Mouse (Mus musculus) kidney, postnatal 0 days (tissue): ENCODE results near the gene Trim10. TPM values are rescaled to one million over a fixed set of nuclear protein-coding genes. Genes with fewer than 3 reads are reported as not detected.

ENCODE experiments used
- ATAC-seq: fragments of 200-750 bp; cut with Nextera tagmentation; replicated peaks from 2 replicates; pipeline ENCODE4 v1.8.0; 2017; ENCODE audit warnings: low read depth, moderate number of reproducible peaks, moderate TSS enrichment, moderate library complexity; ENCODE audit not compliant: low FRiP score
- DNase-seq: peaks from one replicate; pipeline ENCODE4 v3.0.0-alpha.2; 2016; ENCODE audit warnings: low spot score
- H3K27ac ChIP-seq: fragments of 300-500 bp; sonication (generic); 2 replicates; pipeline ENCODE4 v1.5.1; 2014; ENCODE audit warnings: mild to moderate bottlenecking
- H3K27me3 ChIP-seq: fragments of 300-500 bp; sonication (generic); 2 replicates; pipeline ENCODE4 v1.6.1; 2014; ENCODE audit warnings: low read length, mixed read lengths; ENCODE audit not compliant: insufficient read depth
- H3K36me3 ChIP-seq: fragments of 300-500 bp; sonication (generic); 2 replicates; pipeline ENCODE4 v1.6.1; 2014; ENCODE audit warnings: low read length, mixed read lengths; ENCODE audit not compliant: insufficient read depth
- H3K4me1 ChIP-seq: fragments of 300-500 bp; sonication (generic); replicated peaks from 2 replicates; pipeline ENCODE4 v1.6.1; 2014; ENCODE audit warnings: antibody characterized with exemption, low read length, mixed read lengths; ENCODE audit not compliant: insufficient read depth
- H3K4me2 ChIP-seq: fragments of 300-500 bp; sonication (generic); 2 replicates; pipeline ENCODE4 v1.6.1; 2014; ENCODE audit warnings: mild to moderate bottlenecking, low read length, moderate library complexity, mixed read lengths
- H3K4me3 ChIP-seq: fragments of 300-500 bp; sonication (generic); replicated peaks from 2 replicates; pipeline ENCODE4 v1.5.1; 2014; ENCODE audit warnings: low read depth, low read length
- H3K9ac ChIP-seq: fragments of 300-500 bp; sonication (generic); 2 replicates; pipeline ENCODE4 v1.6.1; 2014; ENCODE audit warnings: low read depth, low read length
- H3K9me3 ChIP-seq: fragments of 300-500 bp; sonication (generic); replicated peaks from 2 replicates; pipeline ENCODE4 v1.6.1; 2016; ENCODE audit warnings: low read length, inconsistent platforms, mixed read lengths
- CTCF ChIP-seq: IDR thresholded peaks from 2 replicates; pipeline ENCODE4 v1.5.1; 2016; ENCODE audit warnings: antibody characterized with exemption, low read depth, mild to moderate bottlenecking, moderate library complexity
- WGBS: fragments of 180-500 bp; shearing (Covaris S2); extraction: QIAGEN DNeasy Blood & Tissue Kit; methylation state at CpG from one replicate; pipeline ENCODE4 v1.1.7; 2014; 5-methylcytosine and 5-hydroxymethylcytosine counted together
- polyA plus RNA-seq: library from polyadenylated mRNA; unstranded; fragments of >200 nt; fragmentation: Nextera tagmentation; extraction: Ambion mirVana; gene quantifications from 2 replicates; pipeline ENCODE4 v1.2.1, GENCODE M21; 2015

The Trim10 gene
- polyA plus RNA-seq, 1 experiment from 2014 or later = 0.43 TPM

GRCm38 (mm10) chr17:36920239-36920638 is 50.9 kb downstream of the Trim10 start:
- Histone ChIP-seq H3K9ac (no peak overlapping the region), H3K4me1 (no peaks in the 10 kb centered on the region), H3K9me3 (no peaks in the 10 kb centered on the region), H3K27ac (no peak overlapping the region), H3K4me3 (no peak overlapping the region), H3K36me3 (no peaks in the 10 kb centered on the region), H3K27me3 (no peaks in the 10 kb centered on the region), H3K4me2 (no peak overlapping the region)
- WGBS = 26% methylated on average over 15 of the region's 15 CpGs
- no peak for TF ChIP-seq CTCF
- DNase-seq (no peak), ATAC-seq (0 out of 2 replicates have a peak, but pooled peaks have one; percentile 29)

- no peak for TF ChIP-seq CTCF
These were observed 53.3 kb downstream of the Trim10 start for GRCm38 (mm10) chr17:36922715-36923114.

GRCm38 (mm10) chr17:36923491-36923890 is 54.1 kb downstream of the Trim10 start:
- TF ChIP-seq CTCF = no peak
- H3K9ac ChIP-seq = no peak overlapping the region
- H3K9me3 ChIP-seq = no peaks in the 10 kb centered on the region
- no peaks in the 10 kb centered on the region for H3K36me3 ChIP-seq
- no peak overlapping the region for H3K27ac ChIP-seq
- no peak overlapping the region for H3K4me2 ChIP-seq
- DNase-seq (no peak), ATAC-seq (no peak)
- H3K4me1 ChIP-seq = no peaks in the 10 kb centered on the region
- 54% methylated on average over 4 of the region's 4 CpGs for WGBS
- no peaks in the 10 kb centered on the region for H3K27me3 ChIP-seq
- H3K4me3 ChIP-seq = no peak overlapping the region

More at GRCm38 (mm10) chr17:36922715-36923114, 53.3 kb downstream of the Trim10 start:
- Histone ChIP-seq H3K4me3 (no peak overlapping the region), H3K4me2 (no peak overlapping the region), H3K9me3 (no peaks in the 10 kb centered on the region), H3K27ac (no peak overlapping the region), H3K4me1 (no peaks in the 10 kb centered on the region), H3K36me3 (no peaks in the 10 kb centered on the region), H3K9ac (no peak overlapping the region), H3K27me3 (no peaks in the 10 kb centered on the region)
- DNase-seq (no peak), ATAC-seq (no peak)
- 83% methylated on average over 4 of the region's 4 CpGs for WGBS

Other genes starting within 250 kb of the Trim10 start
- not detected in 2 replicates for gene H2-M9, start 226.9 kb upstream of the Trim10 start, polyA plus RNA-seq
- gene H2-M1, start 197.4 kb upstream of the Trim10 start, polyA plus RNA-seq = not detected in 2 replicates
- not detected in 2 replicates for gene H2-M10.5, start 96.7 kb upstream of the Trim10 start, polyA plus RNA-seq
- not detected in 2 replicates for gene H2-M10.6, start 57.4 kb upstream of the Trim10 start, polyA plus RNA-seq
- gene Trim26, start 32.4 kb upstream of the Trim10 start, polyA plus RNA-seq = 33.2 and 33.6 TPM in 2 replicates
- 0.08 TPM in 1 of 2 replicates, not detected in the other for gene Trim15, start 2.4 kb upstream of the Trim10 start, polyA plus RNA-seq
- not detected in 2 replicates for gene Trim40, start 20.5 kb downstream of the Trim10 start, polyA plus RNA-seq
- gene Trim31, start 28.5 kb downstream of the Trim10 start, polyA plus RNA-seq = not detected in 2 replicates
- 0.34 and 0.46 TPM in 2 replicates for gene Rnf39, start 73.3 kb downstream of the Trim10 start, polyA plus RNA-seq
- 105 and 110 TPM in 2 replicates for gene Ppp1r11, start 82.2 kb downstream of the Trim10 start, polyA plus RNA-seq
- gene Znrd1, start 89.0 kb downstream of the Trim10 start, polyA plus RNA-seq = 83.6 and 87.6 TPM in 2 replicates
- 6.0 and 7.2 TPM in 2 replicates for gene Znrd1as, start 89.0 kb downstream of the Trim10 start, polyA plus RNA-seq
- not detected in 2 replicates for gene 2410137M14Rik, start 111.7 kb downstream of the Trim10 start, polyA plus RNA-seq
- gene H2-M5, start 120.0 kb downstream of the Trim10 start, polyA plus RNA-seq = 0.05 and 0.08 TPM in 2 replicates
- 28.2 and 32.6 TPM in 2 replicates for gene Zfp57, start 131.6 kb downstream of the Trim10 start, polyA plus RNA-seq
- gene Mog, start 153.8 kb downstream of the Trim10 start, polyA plus RNA-seq = not detected in 2 replicates
- 5.2 and 6.1 TPM in 2 replicates for gene Gabbr1, start 176.4 kb downstream of the Trim10 start, polyA plus RNA-seq
- not detected in 2 replicates for gene Olfr90, start 218.9 kb downstream of the Trim10 start, polyA plus RNA-seq
- not detected in 2 replicates for gene Olfr91, start 228.7 kb downstream of the Trim10 start, polyA plus RNA-seq